Mouse (Mus musculus): ENCODE data around the gene Gm436. TPM values are rescaled to one million over a fixed set of nuclear protein-coding genes. Genes with fewer than 3 reads are reported as not detected.

Gm436 gene
- not detected for polyA plus RNA-seq (2015; fragmentation: Illumina TruSeq; extraction: RNeasy Lipid Tissue Mini Kit (QIAGEN cat#74804); ENCODE audit: low read depth, low replicate concordance)

DNA sequence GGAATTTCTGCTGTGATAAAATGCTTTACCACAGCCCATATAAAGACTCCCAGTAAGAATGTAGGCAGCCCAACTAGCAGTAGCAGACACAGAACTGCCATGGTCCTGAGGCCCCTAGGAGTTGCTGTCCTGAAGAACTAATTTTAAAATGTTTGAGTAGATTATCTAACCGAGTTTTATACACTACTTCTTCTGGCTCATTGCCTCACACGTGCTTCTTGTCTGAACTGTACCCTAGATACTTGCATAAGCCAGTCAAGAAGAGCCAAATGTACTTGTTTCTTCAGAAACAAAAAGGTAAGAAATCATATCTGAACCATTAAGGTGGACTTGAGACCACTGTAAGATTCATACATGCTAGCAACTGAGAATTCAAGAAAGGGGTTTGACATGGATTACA lies at the start of gene Gm436:
Gene Gm436, minus strand, starts transcription at position 101 of the 400 bp plus-strand sequence.

DNA sequence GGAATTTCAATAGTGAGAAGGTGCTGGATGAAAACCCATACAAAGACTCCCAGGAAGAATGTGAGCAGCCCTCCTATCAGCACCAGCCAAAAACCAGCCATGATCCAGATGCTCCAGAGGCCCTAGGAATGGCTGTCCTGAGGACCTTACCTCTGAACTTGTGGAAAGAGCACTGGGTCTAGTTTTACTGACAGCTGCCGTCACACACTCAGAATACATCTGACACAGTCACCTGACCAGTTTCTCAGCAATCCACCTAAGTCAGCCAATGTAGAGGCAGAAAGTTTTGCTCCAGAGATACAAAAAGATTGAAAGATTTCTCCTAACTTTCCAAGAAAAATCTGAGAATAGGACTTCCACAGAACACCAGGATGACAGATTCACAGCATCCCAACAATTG lies 35.1 kb upstream of the Gm436 start, which contains the start of gene Gm13178:
Gene Gm13178, minus strand, starts transcription at position 101 of the 400 bp plus-strand sequence.

Other genes with a start within 250 kb of the Gm436 start
- not detected for gene 1700012P22Rik, start 247.6 kb downstream of the Gm436 start, polyA plus RNA-seq (2015; fragmentation: Illumina TruSeq; extraction: RNeasy Lipid Tissue Mini Kit (QIAGEN cat#74804); ENCODE audit: low read depth, low replicate concordance)
- not detected for gene Gm9944, start 233.1 kb downstream of the Gm436 start, polyA plus RNA-seq (2015; fragmentation: Illumina TruSeq; extraction: RNeasy Lipid Tissue Mini Kit (QIAGEN cat#74804); ENCODE audit: low read depth, low replicate concordance)
- not detected for gene Aadacl3, start 222.6 kb downstream of the Gm436 start, polyA plus RNA-seq (2015; fragmentation: Illumina TruSeq; extraction: RNeasy Lipid Tissue Mini Kit (QIAGEN cat#74804); ENCODE audit: low read depth, low replicate concordance)
- gene 9430007A20Rik, start 166.5 kb downstream of the Gm436 start, polyA plus RNA-seq (2015; fragmentation: Illumina TruSeq; extraction: RNeasy Lipid Tissue Mini Kit (QIAGEN cat#74804); ENCODE audit: low read depth, low replicate concordance), result not detected
- gene Gm13124, start 121.2 kb downstream of the Gm436 start, polyA plus RNA-seq (2015; fragmentation: Illumina TruSeq; extraction: RNeasy Lipid Tissue Mini Kit (QIAGEN cat#74804); ENCODE audit: low read depth, low replicate concordance), result not detected
- not detected for gene Aadacl4, start 72.7 kb downstream of the Gm436 start, polyA plus RNA-seq (2015; fragmentation: Illumina TruSeq; extraction: RNeasy Lipid Tissue Mini Kit (QIAGEN cat#74804); ENCODE audit: low read depth, low replicate concordance)
- not detected for gene Gm13178, start 35.0 kb upstream of the Gm436 start, polyA plus RNA-seq (2015; fragmentation: Illumina TruSeq; extraction: RNeasy Lipid Tissue Mini Kit (QIAGEN cat#74804); ENCODE audit: low read depth, low replicate concordance)
- gene Gm438, start 100.2 kb upstream of the Gm436 start, polyA plus RNA-seq (2015; fragmentation: Illumina TruSeq; extraction: RNeasy Lipid Tissue Mini Kit (QIAGEN cat#74804); ENCODE audit: low read depth, low replicate concordance), result not detected
- 21.6 TPM for gene Dhrs3, start 206.5 kb upstream of the Gm436 start, polyA plus RNA-seq (2015; fragmentation: Illumina TruSeq; extraction: RNeasy Lipid Tissue Mini Kit (QIAGEN cat#74804); ENCODE audit: low read depth, low replicate concordance)

All from brain, adult 10 weeks (tissue).